Mouse (Mus musculus) brain, embryonic 14.5 days (tissue): Measurements from ENCODE around the gene Sh3pxd2a.

Experiments
- CTCF ChIP-seq: fragments of 200-500 bp; IDR thresholded peaks from 2 replicates; pipeline ENCODE4 v1.5.1; 2012; ENCODE audit warnings: inconsistent platforms, mild to moderate bottlenecking, moderate library complexity, borderline replicate concordance; ENCODE audit not compliant: insufficient read depth, insufficient read length; ENCODE audit errors: extremely low read depth
- POLR2A ChIP-seq: fragments of 200-500 bp; IDR thresholded peaks from 2 replicates; pipeline ENCODE4 v1.6.1; 2012; ENCODE audit warnings: mild to moderate bottlenecking, inconsistent platforms, borderline replicate concordance; ENCODE audit not compliant: poor library complexity, insufficient read depth, insufficient read length, severe bottlenecking; ENCODE audit errors: extremely low read depth

DNA sequence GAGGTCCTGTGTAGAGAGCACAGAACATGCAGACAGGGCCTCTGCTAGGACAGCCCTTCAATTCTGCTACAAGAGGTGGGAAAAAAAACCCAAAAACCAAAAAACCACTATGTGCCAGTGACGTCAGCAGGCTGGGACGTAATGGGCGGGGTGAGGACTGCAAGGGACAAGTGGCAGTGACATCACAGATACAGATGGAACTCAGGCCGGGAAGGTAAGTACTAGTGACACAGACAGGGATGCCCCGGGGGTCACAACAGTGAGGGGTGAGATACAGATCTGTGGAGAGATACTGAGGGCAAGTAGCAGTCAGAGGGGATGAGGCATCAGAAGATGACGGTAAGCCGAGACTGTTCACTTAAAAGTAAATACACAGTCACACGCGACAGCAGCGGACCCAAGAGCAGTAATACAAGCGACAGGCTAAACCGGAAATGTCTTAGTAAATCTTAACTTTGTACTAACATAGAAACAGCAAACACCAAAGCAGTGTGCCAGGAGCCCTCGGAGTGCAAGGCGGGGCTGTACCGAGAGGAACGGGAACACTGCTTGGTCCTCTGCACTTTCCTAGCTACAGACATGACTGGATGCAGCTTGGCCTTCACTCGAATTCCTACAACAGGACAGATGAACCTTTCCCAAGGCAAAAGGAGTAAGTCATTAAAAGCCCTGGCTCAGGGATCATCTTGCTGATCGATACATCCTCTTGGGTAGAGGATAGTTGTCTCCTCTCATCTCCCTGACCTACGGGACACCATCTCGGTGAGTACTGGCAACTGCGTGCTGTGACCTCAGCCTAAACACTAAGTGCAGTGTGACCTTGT is 48.8 kb upstream of the Sh3pxd2a start:
- no peak for TF ChIP-seq POLR2A
- no peak for TF ChIP-seq CTCF
